Mouse (Mus musculus): Measurements from ENCODE around the gene Utp14a.

Utp14a gene

DNA sequence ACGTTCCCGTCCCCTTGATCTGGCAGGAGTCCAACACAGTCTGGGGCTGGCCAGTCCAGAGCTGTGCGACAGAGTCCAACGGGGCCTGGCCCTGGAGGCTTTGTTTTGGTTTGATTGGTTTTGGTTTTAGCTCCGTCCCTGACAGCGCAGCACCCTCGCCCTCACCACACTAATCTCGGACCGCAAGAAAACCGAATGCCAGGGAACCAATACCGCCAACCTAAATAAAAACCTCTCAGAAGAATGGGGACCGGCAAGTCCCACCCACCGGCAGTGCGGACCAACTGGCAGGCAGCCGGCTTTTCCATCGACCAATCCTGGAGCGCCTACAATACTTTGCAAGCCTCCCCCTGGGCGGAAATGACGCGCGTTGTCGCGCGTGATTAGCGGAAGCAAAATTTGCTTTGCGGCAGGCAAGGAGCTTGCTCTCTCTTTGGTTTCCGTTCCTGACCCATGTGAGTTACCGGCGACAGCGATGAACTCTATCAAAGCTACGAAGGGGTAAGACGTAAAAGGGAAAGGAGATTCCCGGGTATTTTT is at the start of gene Utp14a:
TSS of gene Utp14a (plus strand) at position 395 of the 540 bp plus-strand sequence.
- in situ Hi-C loops (cut with MboI; ENCODE audit: unreplicated experiment in 2 of 2): no loop called here

DNA sequence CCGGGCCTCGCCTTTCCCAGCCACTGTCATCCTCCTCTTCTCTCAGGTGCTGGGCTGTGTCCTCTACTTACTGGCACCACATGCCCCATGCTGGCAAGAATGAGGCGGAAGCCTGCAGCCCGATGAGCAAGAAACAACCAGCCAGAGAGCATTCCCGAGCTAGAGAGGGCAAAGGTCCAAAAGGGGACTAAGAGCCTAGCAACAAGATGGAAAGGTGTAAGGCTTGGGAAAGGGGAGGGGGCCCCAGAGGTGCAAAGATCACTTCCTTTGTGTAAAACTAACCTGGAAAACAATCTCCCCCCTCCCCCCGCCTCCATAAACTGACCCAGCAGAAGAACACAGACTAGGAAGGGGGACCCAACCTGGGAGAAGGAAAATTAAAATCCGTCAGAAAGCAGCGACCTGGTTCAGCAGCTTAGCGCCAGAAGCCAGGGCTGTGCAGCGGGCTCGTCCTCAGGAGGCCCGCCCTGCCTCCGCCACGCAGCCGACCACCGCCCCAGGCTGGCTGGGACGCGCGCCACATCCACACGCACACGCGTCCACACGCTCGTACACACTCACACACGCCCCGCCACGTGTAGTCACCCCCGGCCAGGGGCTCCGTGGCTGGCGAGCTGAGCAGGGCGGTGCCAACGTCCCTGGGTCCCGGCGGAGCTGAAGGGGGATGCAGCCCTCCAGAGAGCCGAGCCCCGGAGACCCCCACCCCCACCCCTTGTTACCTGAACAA is 48.7 kb upstream of the Utp14a start:
- in situ Hi-C loops (cut with MboI; ENCODE audit: unreplicated experiment in 2 of 2): loop anchor here (5.0 to 25.0 kb wide), 3 partner anchors 63 to 106 kb away; partner anchors contain the start of genes Sash3 (in 1 of the 2) and Xpnpep2 (in 1 of the 2)

- in situ Hi-C loops (cut with MboI; ENCODE audit: unreplicated experiment in 2 of 2): loop anchor here (5.0 to 25.0 kb wide), 3 partner anchors 64 to 106 kb away; partner anchors contain the start of genes Sash3 (in 1 of the 2) and Xpnpep2 (in 1 of the 2)
Observed at GRCm38 (mm10) chrX:48208519-48209185, 48.0 kb upstream of the Utp14a start, which contains the start of gene Zdhhc9. Gene Zdhhc9, minus strand, starts transcription at chrX:48208878.

GRCm38 (mm10) chrX:48209746-48210145 is 46.9 kb upstream of the Utp14a start:
- in situ Hi-C loops (cut with MboI; ENCODE audit: unreplicated experiment in 2 of 2): loop anchor here (5.0 to 25.0 kb wide), 3 partner anchors 65 to 107 kb away; partner anchors contain the start of genes Sash3 (in 1 of the 2) and Xpnpep2 (in 1 of the 2)

GRCm38 (mm10) chrX:48219468-48219867 is 37.2 kb upstream of the Utp14a start:
- in situ Hi-C loops (cut with MboI; ENCODE audit: unreplicated experiment in 2 of 2): loop anchor here in 1 of 2 experiments (25.0 kb wide), 1 partner anchor 107 kb away; the partner anchor contains the start of gene Xpnpep2

DNA sequence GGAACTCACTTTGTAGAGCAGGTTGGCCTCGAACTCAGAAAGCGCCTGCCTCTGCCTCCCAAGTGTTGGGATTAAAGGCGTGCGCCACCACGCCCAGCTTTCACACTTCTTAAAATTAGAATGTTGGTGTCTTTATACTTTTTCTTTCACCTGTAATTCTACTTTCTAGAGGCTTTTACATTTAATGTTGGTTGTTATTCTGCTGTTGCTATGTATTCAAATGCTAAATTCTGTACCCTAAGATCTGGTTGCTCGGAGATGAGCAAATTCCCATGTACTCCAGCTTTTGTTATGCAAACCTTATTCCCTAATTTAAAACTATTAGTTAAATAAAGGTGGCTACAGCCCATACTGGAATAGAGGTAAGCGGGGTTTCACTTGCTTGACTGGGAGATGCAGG is 34.0 kb upstream of the Utp14a start:
- in situ Hi-C loops (cut with MboI; ENCODE audit: unreplicated experiment in 2 of 2): loop anchor here in 1 of 2 experiments (25.0 kb wide), 1 partner anchor 110 kb away; the partner anchor contains the start of gene Xpnpep2

GRCm38 (mm10) chrX:48226225-48226624 is 30.4 kb upstream of the Utp14a start:
- in situ Hi-C loops (cut with MboI; ENCODE audit: unreplicated experiment in 2 of 2): no loop called here

GRCm38 (mm10) chrX:48234417-48234816 is 22.2 kb upstream of the Utp14a start:
- in situ Hi-C loops (cut with MboI; ENCODE audit: unreplicated experiment in 2 of 2): no loop called here

DNA sequence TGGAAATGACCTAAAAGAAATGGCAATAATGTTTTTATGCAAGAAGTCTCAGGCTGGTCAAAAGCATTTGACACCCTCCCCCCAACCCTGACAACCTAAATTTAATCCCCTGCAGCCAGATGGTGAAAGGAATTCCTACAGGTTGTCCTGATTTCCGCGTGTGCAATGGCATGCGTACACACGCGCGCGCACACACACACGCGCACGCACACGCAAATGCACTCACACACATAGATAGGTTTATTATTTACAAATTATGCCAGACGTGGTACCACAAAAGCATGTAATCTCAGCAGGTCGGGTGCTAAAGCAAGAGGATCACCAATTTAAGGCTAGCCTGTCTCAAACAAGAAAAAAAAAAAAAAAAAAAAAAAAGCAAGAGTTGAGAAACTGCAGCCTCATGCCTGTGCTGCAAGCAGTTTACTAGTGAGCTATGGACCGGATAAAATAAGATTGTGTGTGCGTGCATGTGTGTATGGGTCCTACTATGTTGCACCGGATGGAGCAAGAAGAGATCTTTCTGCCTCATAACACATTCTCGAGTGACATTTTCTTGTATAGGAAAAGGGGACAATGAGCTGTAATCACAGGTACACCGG is 733 bp upstream of the Utp14a start:
- in situ Hi-C loops (cut with MboI; ENCODE audit: unreplicated experiment in 2 of 2): no loop called here

DNA sequence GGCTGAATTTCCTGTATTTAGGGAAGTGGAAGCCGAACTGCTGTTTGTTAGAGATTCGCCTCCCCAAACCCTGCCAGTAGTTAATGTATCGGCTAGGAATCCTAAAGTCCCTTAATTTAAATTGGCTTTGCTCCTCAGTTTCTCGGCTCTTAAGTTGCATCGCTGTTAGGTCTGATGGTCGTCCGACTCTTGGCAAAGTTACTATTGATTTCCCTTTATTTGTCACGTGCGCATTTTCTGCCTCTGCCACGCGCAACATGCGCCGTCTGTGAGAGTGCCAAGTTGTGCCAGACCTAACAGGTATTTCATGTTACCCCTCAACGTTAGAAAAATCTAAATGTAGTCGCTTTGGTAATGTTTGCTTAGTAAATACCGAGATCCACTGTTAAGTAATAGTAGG is 349 bp downstream of the Utp14a start:
- in situ Hi-C loops (cut with MboI; ENCODE audit: unreplicated experiment in 2 of 2): no loop called here

DNA sequence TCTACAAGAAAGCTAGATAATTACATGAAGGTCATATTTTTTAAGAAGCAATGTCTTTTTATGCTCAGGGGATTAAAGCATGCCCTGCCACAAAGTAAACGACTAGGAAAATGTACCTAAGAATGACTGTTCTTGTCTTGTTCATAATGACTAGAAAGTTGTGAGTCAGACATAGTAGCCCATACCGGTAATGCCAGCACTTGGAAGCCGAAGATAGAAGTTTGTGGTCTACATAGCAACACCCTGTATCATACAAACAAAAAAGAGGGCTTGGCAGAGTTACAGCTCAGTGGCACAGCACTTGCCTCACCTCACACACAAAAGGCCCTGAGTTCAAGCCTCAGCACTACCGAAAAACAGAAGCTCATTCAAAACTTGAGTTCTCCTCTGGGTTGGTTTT is 15.0 kb downstream of the Utp14a start:
- in situ Hi-C loops (cut with MboI; ENCODE audit: unreplicated experiment in 2 of 2): loop anchor here in 1 of 2 experiments (10.0 kb wide), 1 partner anchor 177 kb away; no protein-coding TSS in a partner anchor

- in situ Hi-C loops (cut with MboI; ENCODE audit: unreplicated experiment in 2 of 2): loop anchor here (5.0 to 25.0 kb wide), 3 partner anchors 108 to 263 kb away; no protein-coding TSS in a partner anchor
Observed at GRCm38 (mm10) chrX:48274634-48275033, 18.0 kb downstream of the Utp14a start.

DNA sequence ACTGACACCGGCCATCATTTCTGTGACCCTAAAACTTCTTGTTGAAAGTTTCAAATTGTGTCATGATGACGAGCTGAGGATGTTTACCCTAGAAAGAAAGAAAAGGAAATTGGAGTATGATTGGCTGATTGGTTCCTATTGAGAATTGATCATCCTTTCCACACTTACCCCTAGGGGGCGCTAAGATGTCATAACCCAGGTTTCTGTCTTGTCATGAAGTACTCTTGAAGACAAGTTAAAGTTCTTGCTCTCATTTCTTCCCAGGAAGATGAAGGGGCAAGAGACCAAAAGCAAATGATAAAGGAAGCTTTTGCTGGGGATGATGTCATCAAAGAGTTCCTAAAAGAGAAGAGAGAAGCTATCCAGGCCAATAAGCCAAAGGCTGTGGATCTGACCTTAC is 21.4 kb downstream of the Utp14a start:
- in situ Hi-C loops (cut with MboI; ENCODE audit: unreplicated experiment in 2 of 2): loop anchor here (5.0 to 25.0 kb wide), 3 partner anchors 104 to 259 kb away; no protein-coding TSS in a partner anchor

GRCm38 (mm10) chrX:48284386-48285005 is 27.8 kb downstream of the Utp14a start:
- in situ Hi-C loops (cut with MboI; ENCODE audit: unreplicated experiment in 2 of 2): loop anchor here (10.0 to 25.0 kb wide), 3 partner anchors 60 to 253 kb away; partner anchors contain the start of gene Bcorl1 (in 1 of the 2)

DNA sequence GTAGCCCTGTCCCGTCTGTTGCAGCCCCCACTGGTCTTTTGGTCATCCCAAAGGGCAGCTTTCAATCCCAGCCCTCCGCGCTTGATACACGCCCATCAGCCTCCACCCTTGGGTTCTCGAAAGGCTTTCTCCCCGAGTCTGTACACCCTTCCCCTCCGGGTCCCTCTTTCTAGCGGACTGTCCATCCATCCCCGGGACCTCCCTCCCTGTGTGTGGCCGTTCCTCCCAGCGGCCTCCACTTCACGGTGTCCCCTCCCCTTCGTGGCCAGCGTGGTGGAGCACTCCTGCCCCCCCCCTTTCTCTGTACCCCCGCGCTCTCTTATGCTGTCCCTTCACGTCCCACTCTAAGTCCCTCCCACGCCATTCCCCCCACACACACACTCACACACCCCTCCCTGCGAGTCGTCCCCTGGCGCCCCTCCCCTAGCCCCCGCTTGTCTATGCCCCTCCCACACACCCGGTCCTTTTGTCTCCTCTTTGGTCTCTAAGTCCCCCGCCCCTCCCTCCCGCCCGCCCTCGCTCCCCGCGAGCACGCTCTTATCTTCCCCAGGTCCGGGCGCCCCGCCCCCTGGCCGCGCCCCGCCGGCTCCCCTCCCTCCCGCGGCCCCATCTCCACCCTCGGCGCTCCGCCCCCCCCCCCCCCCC is 28.5 kb downstream of the Utp14a start:
- in situ Hi-C loops (cut with MboI; ENCODE audit: unreplicated experiment in 2 of 2): loop anchor here (10.0 to 25.0 kb wide), 3 partner anchors 60 to 252 kb away; partner anchors contain the start of gene Bcorl1 (in 1 of the 2)

DNA sequence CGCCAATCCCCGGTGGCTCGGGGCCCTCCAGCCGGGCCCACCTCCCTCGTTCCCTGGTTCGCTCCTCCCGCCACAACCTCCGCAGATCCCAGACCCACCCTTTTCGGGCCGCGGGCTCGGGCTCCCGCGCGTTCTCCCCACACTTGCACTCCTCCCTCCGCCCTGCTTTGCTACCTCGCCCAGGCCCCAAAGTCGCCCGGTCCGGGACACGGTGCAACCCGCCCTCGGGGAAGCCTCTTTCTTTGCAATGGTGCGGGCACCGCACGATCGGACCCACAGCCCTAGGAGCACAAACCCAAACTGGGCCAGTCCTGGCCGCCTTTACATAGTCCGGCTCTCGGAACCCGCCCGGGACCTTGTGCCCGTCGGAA is 29.0 kb downstream of the Utp14a start:
- in situ Hi-C loops (cut with MboI; ENCODE audit: unreplicated experiment in 2 of 2): loop anchor here (10.0 to 25.0 kb wide), 3 partner anchors 59 to 252 kb away; partner anchors contain the start of gene Bcorl1 (in 1 of the 2)

DNA sequence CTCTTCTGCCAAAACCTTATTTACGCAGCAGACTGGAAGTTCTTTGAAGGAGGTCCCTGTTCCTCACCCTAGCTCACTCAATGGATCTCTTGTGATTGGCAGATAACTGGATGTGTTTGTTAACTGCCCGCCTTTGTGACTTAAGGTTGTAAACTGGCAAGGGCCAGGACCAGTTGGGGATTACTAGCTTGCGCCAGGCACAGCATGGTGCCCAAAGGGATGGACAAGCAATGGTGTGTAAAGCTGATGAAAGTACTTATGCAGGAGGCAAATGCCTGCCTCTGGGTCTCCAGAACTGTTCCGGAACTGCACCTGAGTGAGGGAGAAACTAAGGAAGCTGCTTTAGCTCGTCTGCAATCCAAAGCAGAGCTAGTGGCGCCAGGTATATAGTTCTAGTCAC is 29.8 kb downstream of the Utp14a start:
- in situ Hi-C loops (cut with MboI; ENCODE audit: unreplicated experiment in 2 of 2): loop anchor here (10.0 to 25.0 kb wide), 3 partner anchors 58 to 251 kb away; partner anchors contain the start of gene Bcorl1 (in 1 of the 2)

DNA sequence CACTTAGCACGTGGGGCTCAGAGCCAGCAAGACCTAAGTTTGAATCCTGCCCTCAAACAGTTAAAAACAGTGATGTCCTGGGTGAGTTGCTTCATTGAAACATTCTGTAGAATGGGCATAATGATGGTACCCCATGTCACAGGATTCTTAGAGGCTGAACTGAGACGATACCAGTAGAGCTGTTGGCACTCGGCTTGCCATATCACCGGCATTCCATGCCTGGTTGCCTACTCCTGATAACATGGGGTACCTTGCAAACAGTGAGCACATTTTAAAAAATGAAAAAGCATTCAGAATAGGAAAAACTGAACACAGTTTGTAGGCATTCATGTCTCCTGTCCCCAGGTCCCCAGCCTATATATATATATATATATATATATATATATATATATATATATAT is 31.3 kb downstream of the Utp14a start:
- in situ Hi-C loops (cut with MboI; ENCODE audit: unreplicated experiment in 2 of 2): loop anchor here (10.0 to 25.0 kb wide), 3 partner anchors 57 to 249 kb away; partner anchors contain the start of gene Bcorl1 (in 1 of the 2)

GRCm38 (mm10) chrX:48291413-48291812 is 34.8 kb downstream of the Utp14a start:
- in situ Hi-C loops (cut with MboI; ENCODE audit: unreplicated experiment in 2 of 2): loop anchor here in 1 of 2 experiments (25.0 kb wide), 1 partner anchor 246 kb away; no protein-coding TSS in a partner anchor
